Mouse (Mus musculus): ENCODE measurements around the gene Ilf3. TPM values are rescaled to one million over a fixed set of nuclear protein-coding genes. Genes with fewer than 3 reads are reported as not detected.

Gene Ilf3
- total and polyA plus RNA-seq, 2 experiments from 2014 or later: 89.5 to 184 TPM

DNA sequence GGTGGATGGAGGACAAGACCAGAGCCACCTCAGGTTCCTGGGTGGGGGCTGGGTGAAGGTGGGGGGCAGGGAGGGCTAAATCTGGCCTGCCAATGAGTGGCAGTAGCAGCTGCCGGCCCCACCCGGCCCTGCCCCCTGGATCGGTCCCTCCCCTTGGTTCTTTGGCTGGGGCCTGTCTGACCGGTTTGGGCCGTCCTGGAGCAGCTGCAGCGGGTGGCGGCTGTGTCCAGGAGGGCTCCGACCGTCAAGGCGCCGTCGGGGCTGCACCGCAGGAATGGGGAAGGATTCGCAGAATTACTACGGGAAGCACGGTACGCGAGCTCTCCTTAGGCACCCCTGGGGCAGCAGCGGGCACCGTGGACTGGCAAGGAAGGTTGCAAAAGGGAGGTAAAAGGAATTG, 30.0 kb upstream of the Ilf3 start:
- Histone ChIP-seq H3K27ac (no peak overlapping the region), H3K4me1 (ENCODE audit: insufficient read depth, low read length) (0 out of 2 replicates have a peak, but pooled peaks cover 2% of the 10 kb centered on the region), H3K9me3 (ENCODE audit: low read length) (no peaks in the 10 kb centered on the region), H3K36me3 (ENCODE audit: insufficient read depth, low read length) (peaks cover 5% of the 10 kb centered on the region), H3K27me3 (ENCODE audit: insufficient read depth, low read length) (no peaks in the 10 kb centered on the region), H3K4me3 (ENCODE audit: low read length) (no peak overlapping the region), H3K4me2 (ENCODE audit: low read depth, low read length) (no peak overlapping the region), H3K9ac (replicated peaks; ENCODE audit: low read length) (no peak overlapping the region)
- TF ChIP-seq CTCF (IDR thresholded peaks at IDR 0.05; ENCODE audit: low read depth): no peak
- WGBS: 28% methylated on average over 20 of the region's 20 CpGs
- no peak for DNase-seq (ENCODE audit: low spot score)
- no peak for ATAC-seq

DNA sequence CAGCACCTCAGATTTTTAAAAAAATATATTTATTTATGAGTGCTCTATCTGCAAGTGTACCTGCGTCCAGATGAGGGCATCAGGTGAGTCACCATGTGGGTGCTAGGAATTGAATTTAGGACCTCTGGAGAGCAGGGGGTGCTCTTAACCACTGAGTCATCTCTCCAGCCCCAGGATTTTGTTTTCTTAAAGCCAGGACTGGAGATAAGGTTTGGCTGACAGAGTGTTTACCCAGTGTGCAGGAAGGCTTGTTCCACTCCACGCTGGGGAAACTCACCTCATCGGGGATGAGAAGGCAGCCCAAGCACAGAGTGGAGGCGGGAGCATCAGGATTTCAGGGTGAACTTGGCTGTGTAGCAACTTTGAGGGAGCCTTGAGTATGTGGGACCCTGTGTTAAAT, 27.3 kb upstream of the Ilf3 start:
- ATAC-seq (no peak), DNase-seq (ENCODE audit: low spot score) (no peak)
- Histone ChIP-seq H3K4me2 (ENCODE audit: low read depth, low read length) (no peak overlapping the region), H3K27me3 (ENCODE audit: insufficient read depth, low read length) (no peaks in the 10 kb centered on the region), H3K27ac (no peak overlapping the region), H3K36me3 (ENCODE audit: insufficient read depth, low read length) (peaks cover 17% of the 10 kb centered on the region), H3K9me3 (ENCODE audit: low read length) (no peaks in the 10 kb centered on the region), H3K9ac (replicated peaks; ENCODE audit: low read length) (no peak overlapping the region), H3K4me3 (ENCODE audit: low read length) (no peak overlapping the region), H3K4me1 (ENCODE audit: insufficient read depth, low read length) (no peaks in the 10 kb centered on the region)
- WGBS: 92% methylated on average over 4 of the region's 4 CpGs
- TF ChIP-seq CTCF (IDR thresholded peaks at IDR 0.05; ENCODE audit: low read depth): no peak

- H3K27me3 ChIP-seq (ENCODE audit: insufficient read depth, low read length): no peaks in the 10 kb centered on the region
- no peak overlapping the region for H3K4me2 ChIP-seq (ENCODE audit: low read depth, low read length)
- ATAC-seq: no peak
- no peak overlapping the region for H3K4me3 ChIP-seq (ENCODE audit: low read length)
- H3K27ac ChIP-seq: no peak overlapping the region
- H3K9me3 ChIP-seq (ENCODE audit: low read length): no peaks in the 10 kb centered on the region
- no peak overlapping the region for H3K9ac ChIP-seq (replicated peaks; ENCODE audit: low read length)
- peaks cover 34% of the 10 kb centered on the region for H3K36me3 ChIP-seq (ENCODE audit: insufficient read depth, low read length)
- H3K4me1 ChIP-seq (ENCODE audit: insufficient read depth, low read length): no peaks in the 10 kb centered on the region
- DNase-seq (ENCODE audit: low spot score): no peak
- TF ChIP-seq CTCF (IDR thresholded peaks at IDR 0.05; ENCODE audit: low read depth): no peak
- WGBS: 67% methylated on average over 16 of the region's 16 CpGs
These were observed 20.9 kb upstream of the Ilf3 start for GRCm38 (mm10) chr9:21346627-21347365.

DNA sequence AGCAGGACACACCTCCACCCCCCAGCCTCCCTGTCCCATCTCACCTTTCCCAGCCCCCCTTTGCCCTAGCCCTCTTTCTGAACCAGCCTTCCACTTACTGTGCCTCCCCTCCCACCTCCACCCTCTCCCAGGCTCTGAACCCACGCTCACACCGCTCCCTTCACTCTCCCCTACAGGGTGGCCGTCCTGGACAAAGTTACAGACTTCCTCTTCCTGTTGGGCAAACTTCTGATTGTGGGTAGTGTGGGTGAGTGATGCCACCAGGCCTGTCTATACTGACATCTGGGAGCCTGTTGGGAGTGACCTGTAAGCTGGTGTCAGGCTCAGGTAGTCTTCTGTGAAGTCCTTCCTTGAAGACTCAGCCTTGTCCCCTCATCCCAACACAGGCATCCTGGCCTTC, 19.5 kb upstream of the Ilf3 start:
- H3K4me1 ChIP-seq (ENCODE audit: insufficient read depth, low read length): no peaks in the 10 kb centered on the region
- no peak overlapping the region for H3K9ac ChIP-seq (replicated peaks; ENCODE audit: low read length)
- ATAC-seq (no peak), DNase-seq (ENCODE audit: low spot score) (no peak)
- H3K9me3 ChIP-seq (ENCODE audit: low read length): no peaks in the 10 kb centered on the region
- 97% methylated on average over 3 of the region's 3 CpGs for WGBS
- no peak overlapping the region for H3K4me3 ChIP-seq (ENCODE audit: low read length)
- H3K27ac ChIP-seq: no peak overlapping the region
- TF ChIP-seq CTCF (IDR thresholded peaks at IDR 0.05; ENCODE audit: low read depth): no peak
- H3K4me2 ChIP-seq (ENCODE audit: low read depth, low read length): no peak overlapping the region
- H3K27me3 ChIP-seq (ENCODE audit: insufficient read depth, low read length): no peaks in the 10 kb centered on the region
- H3K36me3 ChIP-seq (ENCODE audit: insufficient read depth, low read length): peaks cover 24% of the 10 kb centered on the region

DNA sequence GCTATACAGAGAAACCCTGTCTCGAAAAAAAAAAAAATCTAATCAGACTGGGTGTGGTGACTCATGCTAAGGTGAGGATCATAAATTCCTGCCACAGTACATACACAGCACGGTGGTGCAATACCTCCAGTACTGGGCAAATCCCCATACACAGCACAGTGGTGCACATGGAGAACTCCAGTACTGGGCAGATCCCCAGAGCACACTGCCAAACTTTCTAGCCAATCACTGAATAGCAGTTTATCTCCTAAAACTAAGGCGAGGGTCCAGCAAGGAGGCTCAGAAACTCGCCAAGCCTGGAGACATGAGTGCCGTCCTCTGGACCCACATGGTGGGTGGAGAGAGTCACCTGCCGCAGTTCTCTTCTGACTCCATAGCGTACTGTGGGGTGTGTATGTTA, 16.5 kb upstream of the Ilf3 start:
- no peaks in the 10 kb centered on the region for H3K27me3 ChIP-seq (ENCODE audit: insufficient read depth, low read length)
- peaks cover 22% of the 10 kb centered on the region for H3K36me3 ChIP-seq (ENCODE audit: insufficient read depth, low read length)

GRCm38 (mm10) chr9:21351702-21352377, 15.8 kb upstream of the Ilf3 start:
- H3K4me3 ChIP-seq (ENCODE audit: low read length): no peak overlapping the region
- no peak overlapping the region for H3K9ac ChIP-seq (replicated peaks; ENCODE audit: low read length)
- no peaks in the 10 kb centered on the region for H3K4me1 ChIP-seq (ENCODE audit: insufficient read depth, low read length)
- no peak overlapping the region for H3K27ac ChIP-seq
- WGBS: 93% methylated on average over 4 of the region's 4 CpGs
- ATAC-seq (no peak), DNase-seq (ENCODE audit: low spot score) (no peak)
- no peaks in the 10 kb centered on the region for H3K27me3 ChIP-seq (ENCODE audit: insufficient read depth, low read length)
- H3K9me3 ChIP-seq (ENCODE audit: low read length): no peaks in the 10 kb centered on the region
- TF ChIP-seq CTCF (IDR thresholded peaks at IDR 0.05; ENCODE audit: low read depth): no peak
- H3K4me2 ChIP-seq (ENCODE audit: low read depth, low read length): no peak overlapping the region
- peaks cover 22% of the 10 kb centered on the region for H3K36me3 ChIP-seq (ENCODE audit: insufficient read depth, low read length)

More for the DNA sequence above, 16.5 kb upstream of the Ilf3 start:
- H3K4me1 ChIP-seq (ENCODE audit: insufficient read depth, low read length): no peaks in the 10 kb centered on the region
- no peak overlapping the region for H3K9ac ChIP-seq (replicated peaks; ENCODE audit: low read length)
- WGBS: 92% methylated on average over 7 of the region's 7 CpGs
- H3K27ac ChIP-seq: no peak overlapping the region
- no peak overlapping the region for H3K4me2 ChIP-seq (ENCODE audit: low read depth, low read length)
- H3K4me3 ChIP-seq (ENCODE audit: low read length): no peak overlapping the region
- ATAC-seq (no peak), DNase-seq (ENCODE audit: low spot score) (no peak)
- no peak for TF ChIP-seq CTCF (IDR thresholded peaks at IDR 0.05; ENCODE audit: low read depth)
- H3K9me3 ChIP-seq (ENCODE audit: low read length): no peaks in the 10 kb centered on the region
